Mouse (Mus musculus) thymus, postnatal 0 days (tissue): ENCODE results near the gene Gabpb2. TPM values are rescaled to one million over a fixed set of nuclear protein-coding genes. Genes with fewer than 3 reads are reported as not detected.

Experiments
- DNase-seq: peaks from one replicate; pipeline ENCODE4 v3.0.0-alpha.2; 2015; ENCODE audit warnings: low spot score
- polyA plus RNA-seq: library from polyadenylated mRNA; unstranded; fragments of >200 nt; fragmentation: Nextera tagmentation; extraction: Ambion mirVana; gene quantifications from 2 replicates; pipeline ENCODE4 v1.2.1, GENCODE M21; 2015

The Gabpb2 gene
- polyA plus RNA-seq, 1 experiment from 2014 or later, result 13.8 TPM

DNA sequence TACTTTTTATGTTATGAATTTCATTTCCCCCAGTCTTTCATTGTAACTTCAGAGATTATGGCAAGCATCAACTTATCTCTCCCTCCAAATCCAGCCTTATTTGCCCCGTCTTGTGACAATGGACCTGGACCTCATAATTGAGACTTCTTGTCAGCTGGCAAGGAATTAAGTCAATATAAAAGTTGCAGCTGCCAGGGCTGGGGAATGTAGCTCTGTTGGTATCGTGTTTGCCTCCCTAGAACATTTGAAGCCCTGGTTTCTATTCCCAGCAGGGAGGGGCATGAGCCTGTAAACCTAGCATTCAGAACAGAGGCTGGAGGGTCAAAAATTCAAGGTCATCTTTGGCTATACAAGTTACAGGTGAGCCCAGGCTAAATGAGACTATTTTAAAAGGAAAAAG is 21.9 kb downstream of the Gabpb2 start:
- no peak for DNase-seq

DNA sequence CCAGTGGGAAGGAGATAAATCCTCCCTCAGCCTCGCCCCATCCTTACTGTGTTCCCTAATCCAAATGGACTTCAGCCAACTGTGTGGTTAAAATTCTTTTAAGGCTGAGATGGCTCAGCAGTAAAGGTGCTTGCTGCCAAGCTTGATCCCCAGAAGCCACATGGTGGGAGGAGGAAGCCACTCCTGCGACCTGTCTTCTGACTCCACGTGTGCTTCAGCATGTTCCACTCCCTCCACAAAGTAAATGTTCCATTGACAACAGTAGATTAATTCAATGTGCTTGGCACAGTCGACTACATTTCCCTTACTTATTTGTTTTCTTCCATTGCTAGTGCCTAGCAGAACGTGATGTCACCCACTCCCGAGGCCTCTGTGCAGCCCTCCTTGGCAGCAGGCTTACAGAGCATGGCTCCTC is 23.0 kb downstream of the Gabpb2 start:
- no peak for DNase-seq

DNA sequence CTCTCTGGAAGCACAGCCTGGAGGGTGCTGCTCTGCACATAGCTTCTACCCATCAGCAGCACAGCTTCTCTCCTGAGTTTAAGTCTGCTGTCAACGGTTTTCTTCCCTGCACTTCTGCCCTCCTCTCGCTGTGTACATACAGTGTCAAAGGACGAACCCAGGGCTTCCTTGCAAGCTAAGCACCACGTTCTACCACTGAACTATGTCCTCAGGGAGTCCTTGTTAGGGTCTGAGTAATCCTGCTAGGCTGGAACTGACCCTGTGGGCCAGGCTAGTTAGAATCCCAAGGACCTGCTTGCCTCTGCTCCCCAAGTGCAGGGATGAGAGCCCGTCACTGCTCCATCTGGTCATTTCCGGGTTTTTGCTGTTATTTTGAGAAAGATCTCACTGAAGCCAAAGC is 30.8 kb downstream of the Gabpb2 start:
- DNase-seq, result no peak

DNA sequence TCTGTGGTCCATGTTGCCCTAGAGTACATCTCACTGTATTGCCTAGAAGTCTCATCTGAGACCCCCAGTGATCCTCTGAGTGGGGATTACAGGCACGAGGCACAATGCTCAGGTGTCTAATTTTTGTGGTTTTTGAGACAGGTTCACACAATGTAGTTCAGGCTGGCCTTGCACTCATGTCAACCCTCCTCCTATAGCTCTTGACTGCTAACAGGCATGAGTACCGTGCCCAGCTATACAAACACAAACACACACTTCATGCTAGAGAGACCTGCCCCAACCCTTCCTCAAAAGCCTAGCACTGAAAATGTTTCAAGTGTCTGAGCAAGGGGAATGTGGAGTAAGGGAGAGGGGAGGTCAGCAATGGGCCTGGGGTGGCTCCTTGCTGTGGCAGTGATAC is 31.6 kb downstream of the Gabpb2 start:
- DNase-seq, result no peak

DNA sequence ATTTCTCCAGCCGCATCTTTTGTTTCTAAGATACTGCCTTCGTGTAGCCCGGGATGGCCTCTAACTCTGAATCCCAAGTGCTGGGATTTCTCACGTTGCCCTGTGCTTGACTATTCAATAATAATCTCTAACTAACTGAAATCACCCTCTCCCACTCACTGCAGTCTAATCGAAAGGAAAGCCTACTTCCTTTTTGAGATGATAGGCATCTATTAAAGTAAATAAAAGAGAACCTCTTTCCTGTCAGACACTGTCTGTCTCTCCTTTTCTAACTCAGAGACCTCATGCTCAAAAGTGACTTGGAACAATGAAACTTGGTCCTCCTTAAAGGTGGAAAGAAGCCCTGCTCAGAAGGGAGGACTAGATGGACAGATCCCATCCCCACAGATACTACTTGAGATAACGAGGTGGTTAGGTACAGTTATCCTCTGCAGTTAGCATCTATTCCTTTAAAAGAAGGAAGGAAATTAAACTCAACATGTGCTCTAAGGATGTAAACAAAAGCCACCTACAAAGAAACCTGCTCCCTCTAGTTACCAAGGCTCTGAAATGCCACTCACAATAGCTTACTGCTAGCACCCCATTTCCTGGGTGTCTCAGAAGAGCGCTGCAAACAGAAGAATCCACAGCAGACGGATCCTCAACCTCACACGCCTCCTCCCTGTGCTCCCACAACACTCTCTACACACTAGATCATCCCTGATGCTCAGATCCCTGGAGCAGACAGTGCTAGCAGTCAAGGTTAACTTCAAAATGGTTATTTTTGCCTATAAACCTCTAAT is 32.7 kb downstream of the Gabpb2 start:
- no peak for DNase-seq

DNA sequence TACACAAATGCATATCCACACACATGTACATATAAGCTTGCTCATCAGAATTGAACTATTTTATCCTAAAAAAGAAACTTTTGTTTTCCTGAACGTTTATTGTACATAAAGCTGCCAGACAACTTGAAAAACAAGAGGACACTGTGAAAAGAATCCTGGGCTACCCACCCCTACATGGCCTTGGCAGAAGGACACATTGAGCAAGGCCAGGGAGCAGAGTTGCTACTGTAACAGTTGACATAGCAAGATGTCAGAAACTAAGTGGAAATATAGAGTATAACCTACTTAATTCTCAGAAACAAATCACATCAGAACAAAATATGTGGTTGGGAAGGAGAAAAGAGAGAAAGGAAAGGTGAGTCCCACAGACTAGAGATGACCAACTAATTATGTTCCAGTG is 35.9 kb downstream of the Gabpb2 start:
- no peak for DNase-seq

DNA sequence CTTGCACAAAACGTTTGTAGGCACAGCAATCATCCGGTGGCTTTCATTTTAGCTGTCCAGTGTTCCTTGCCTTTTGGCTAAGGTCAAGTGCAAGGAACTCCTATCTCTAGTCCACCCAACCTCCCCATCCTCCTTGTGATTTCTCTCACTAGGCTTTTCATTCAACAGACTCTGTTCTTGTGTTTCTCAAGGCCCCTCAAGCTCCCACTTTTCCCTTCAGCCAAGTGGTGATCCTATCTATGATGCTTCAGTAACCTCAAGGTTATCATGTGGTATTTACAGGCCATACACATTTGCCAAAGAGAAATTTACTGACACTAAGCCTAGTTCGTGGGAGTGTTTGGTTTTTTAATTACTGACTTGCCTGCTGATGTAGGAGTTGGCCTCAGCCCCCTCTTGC is 37.8 kb downstream of the Gabpb2 start:
- DNase-seq, result no peak

DNA sequence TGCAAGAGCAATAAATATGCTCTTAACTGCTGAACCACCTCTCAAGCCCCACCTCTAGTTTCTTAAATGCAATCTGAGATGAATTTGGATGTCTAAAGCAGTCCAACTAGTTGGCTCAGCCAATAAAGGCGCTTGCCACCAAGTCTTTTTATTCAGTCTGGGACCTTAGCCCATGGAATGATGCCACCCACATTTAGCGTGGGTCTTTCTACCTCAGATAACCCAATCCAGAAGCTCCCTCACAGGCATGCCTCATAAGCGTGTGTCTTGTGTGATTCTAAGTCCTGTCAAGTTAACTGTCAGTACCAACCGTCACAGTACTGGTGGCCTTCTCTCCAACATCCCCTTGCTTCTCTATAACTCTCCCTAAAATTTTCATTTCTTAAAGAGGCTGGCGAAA is 38.8 kb downstream of the Gabpb2 start:
- no peak for DNase-seq

DNA sequence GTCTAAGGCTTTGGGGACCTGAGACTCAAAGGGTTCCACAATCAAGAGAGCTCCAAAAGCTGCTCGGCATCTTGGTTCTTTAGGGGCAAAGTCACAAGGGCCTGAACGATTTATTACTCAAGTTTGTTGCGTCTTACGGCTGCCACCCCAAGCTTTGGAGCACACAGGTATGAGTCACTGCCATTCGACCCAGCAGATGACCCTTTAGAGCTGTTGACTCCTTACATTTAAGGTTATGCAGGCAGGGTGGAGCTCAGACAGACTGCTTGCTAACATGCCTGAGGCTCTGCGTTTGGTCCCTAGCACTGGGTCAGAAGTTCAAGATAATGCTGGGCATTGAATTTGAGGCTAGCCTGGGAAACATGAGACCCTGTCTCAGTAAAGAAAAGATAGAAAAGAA is 40.1 kb downstream of the Gabpb2 start:
- DNase-seq, result no peak

DNA sequence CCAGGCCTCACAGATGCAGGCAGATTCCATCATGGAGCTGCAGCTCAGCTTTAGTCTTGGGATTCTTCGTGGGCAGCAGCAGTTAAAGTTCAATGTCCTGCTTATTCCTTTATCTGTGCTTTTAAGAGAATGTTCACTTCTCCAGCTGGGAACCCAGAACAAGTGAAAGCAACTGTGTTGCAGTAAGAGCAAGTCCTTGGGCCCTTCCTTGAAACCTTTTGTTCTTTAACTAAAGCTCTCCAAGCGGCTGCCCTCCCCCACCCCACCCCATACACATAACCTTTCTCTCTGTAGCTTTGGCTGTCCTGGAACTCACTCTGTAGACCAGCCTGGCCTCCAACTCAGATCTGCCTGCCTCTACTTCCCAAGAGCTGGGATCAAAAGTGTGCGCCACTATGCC is 41.2 kb downstream of the Gabpb2 start:
- DNase-seq, result no peak

DNA sequence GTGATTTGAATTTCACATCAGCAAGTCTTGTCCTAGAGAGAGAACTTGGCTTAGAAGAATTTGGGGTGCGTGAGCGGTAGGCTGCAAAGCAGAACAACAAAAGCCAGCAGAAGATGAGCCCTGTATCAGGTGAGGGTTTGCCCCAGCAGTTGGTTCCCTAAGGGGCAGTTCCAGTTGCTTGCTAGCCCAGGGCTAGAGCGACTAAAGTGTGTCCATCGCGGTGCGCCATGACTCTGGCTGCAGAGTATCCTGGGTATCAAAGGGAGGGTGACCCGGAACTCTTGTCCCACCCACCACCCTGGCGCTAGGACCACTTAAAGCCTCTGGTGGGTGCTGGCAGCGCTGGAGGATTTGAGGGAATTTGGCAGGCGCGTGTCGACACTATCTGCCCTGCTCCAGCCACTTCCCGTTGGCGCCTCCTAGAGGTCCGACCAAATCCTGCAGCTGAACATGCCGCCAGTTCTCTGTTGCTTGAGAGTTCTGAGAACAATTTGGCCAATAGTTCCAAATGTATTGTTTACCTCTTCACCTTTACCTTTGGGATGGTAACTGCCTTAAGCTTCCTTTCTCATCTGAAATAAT is 43.6 kb downstream of the Gabpb2 start:
- DNase-seq, result peak; percentile 82

DNA sequence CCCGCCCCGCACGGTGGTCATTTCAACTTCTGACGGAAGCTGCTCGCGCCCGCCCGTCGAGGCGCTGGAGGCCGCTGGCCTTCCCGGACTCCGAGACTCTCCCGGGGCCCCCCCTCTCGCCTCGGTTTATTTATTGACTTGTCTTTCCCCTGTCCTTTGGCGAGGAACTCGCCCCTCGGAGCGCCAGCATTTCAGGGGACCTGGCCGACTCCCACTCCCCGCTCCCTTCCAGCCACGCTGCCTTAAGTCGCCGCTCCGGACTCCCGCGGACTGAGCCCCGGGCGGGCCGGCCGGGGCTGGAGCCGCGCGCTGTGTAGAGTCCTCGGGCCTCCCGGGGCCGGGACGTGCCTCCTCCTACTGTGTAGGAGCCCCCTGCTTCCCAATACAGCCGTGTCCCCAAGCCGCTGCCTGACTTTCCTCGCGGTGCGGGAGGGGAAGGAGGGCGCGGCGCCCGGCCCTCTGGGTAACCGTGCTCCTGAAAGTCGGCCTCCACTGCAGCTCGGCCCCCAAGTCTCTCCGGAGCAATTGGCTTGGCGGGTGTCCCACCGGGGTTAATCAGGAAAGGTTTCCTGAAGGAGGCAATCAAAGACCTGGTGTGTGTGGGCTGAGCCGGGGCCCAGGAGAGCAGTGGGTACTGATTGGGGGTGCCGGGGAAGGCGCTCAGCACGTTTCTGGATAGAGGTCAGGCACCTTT is 44.3 kb downstream of the Gabpb2 start:
- no peak for DNase-seq

DNA sequence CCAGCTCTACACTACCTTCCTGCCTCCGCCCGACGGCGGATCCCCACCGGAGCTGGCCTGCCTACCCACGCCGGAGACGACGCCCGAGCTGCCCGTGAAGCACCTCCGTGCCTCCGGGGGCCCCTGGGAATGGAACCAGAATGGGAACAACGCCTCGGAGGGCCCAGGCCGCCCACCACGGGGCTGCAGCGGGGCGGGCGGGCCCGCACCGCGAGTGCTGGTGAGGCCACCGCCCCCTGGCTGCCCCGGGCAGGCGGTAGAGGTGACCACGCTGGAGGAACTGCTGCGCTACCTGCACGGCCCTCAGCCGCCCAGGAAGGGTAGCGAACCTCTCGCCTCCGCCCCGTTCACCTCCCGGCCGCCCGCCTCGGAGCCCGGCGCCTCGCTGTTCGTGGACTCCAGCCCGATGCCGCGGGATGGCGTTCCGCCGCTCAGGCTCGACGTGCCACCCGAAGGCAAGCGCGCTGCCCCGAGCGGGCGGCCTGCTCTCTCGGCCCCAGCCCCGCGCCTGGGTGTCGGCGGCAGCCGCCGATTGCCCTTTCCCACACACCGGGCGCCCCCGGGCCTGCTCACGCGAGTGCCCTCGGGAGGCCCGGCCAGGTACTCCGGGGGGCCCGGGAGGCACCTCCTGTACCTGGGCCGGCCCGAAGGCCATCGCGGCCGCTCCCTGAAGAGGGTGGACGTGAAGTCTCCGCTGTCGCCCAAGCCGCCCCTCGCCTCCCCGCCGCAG is 45.0 kb downstream of the Gabpb2 start:
- DNase-seq, result no peak

DNA sequence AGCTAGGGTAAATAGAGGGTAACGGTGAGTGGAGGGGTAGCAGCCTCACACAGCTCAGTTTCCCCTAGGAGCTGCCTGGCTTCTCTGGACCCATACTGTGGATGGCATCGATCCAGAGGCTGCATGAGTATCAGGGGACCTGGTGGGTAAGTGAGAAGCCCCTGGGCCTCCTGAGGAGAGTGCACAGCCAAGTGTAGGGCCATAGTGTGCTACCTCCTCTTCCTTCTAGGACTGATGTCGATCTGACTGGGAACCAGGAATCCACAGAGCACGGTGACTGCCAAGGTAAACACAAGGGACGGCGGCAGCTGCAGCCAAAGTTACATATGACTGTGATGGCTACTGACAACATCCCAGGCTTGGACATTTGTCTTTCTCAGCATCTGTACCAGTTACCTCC is 46.6 kb downstream of the Gabpb2 start:
- DNase-seq, result no peak

DNA sequence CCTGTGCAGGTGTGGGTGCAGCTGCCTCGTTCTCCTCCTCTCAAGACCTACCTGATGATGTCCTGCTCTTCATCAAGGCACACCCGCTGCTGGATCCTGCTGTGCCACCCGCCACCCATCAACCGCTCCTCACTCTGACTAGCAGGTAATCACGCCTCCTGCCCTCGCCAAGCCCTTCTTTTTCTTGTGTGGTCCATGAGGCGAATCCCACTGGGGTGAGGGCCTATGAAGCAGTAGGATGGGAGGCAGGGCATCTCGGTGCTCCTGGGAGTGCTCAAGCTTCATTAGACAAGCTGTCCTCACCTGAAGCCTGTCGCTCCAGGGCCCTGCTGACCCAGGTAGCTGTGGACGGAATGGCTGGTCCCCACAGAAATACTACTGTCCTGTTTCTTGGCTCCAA is 47.7 kb downstream of the Gabpb2 start:
- no peak for DNase-seq

DNA sequence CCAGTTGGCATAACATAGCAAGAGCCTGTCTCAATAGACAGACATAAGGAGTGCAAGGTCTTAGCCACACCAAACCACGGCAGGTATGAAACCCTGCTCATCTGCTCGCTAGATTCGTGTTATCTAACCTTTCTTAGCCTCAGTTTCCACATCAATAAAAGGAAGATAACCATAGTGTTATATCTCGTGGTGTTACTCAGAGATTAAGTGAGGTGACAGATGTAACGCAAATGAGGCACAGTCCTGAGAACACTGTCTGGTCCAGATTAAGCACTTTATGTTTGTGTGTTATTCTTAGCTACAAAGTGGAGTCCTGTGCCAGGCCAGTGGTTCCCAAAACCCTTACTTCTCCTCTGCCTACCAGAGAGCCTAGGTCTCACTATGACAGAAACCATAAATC is 52.9 kb downstream of the Gabpb2 start:
- DNase-seq, result no peak

DNA sequence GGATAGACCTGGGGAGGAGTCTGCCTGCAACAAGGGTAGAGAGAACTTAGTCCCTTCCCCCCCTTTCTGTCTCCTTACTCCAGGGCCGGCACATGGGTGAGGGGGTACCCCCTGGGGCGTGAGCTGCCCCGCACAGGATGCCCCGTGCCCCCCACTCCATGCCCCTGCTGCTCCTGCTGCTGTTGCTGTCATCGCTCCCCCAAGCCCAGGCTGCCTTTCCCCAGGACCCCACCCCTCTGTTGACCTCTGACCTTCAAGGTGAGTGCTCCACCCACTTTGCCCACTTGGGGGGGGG is 53.5 kb downstream of the Gabpb2 start:
- DNase-seq, result no peak

DNA sequence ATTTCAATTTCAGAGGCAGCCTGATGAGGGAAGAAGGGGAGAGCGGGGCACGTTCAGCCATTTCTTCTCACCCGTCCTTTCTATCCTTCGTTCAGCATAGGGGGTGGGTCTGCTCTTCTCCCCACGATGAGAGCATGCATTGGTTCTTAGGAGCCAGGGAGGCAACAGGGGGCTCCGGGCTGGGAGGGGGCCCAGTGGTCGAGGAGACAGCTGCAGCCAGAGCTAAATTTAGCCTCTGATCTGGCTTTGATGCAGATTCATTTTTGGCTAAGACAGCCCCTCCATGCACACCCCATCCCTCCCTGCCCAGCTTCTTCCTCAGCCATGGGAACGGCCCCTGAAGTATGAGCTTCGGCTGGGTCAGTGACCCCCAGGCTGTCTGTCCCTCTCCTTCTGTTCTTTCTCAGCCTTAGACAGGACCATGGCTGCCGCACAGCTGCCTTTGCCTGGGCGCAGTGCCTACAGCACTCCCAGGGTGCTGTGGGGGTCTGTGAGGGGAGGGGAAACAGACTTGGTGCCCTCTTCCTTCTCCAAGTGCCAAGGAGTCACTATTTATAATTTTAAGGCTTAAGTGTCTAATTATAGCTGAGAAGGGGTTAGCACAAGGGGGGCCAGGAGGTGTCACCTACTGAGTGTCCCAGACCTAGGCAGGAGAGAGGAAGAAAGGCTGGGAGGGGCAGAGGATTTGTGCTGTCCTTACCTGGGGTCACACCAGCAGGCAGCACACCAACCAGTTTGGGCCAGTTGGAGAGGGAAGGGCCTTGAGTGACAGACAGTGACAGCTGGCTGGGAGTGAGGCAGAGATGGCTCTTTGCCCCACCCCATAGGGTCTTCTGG is 54.1 kb downstream of the Gabpb2 start:
- no peak for DNase-seq

DNA sequence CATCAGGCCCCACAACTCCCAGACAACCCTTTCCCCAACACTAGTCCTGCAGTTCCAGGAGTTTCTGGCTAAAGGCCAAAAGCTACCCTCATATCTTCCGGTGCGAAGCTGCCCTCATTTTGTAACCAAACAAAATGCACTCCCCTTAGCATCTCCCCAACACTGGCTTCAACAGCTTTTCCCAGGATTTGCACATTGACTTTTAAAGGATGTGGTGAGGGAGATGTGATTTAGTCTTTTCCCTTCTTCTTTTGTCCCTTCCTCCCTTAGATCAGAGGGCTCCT is 55.4 kb downstream of the Gabpb2 start:
- no peak for DNase-seq

DNA sequence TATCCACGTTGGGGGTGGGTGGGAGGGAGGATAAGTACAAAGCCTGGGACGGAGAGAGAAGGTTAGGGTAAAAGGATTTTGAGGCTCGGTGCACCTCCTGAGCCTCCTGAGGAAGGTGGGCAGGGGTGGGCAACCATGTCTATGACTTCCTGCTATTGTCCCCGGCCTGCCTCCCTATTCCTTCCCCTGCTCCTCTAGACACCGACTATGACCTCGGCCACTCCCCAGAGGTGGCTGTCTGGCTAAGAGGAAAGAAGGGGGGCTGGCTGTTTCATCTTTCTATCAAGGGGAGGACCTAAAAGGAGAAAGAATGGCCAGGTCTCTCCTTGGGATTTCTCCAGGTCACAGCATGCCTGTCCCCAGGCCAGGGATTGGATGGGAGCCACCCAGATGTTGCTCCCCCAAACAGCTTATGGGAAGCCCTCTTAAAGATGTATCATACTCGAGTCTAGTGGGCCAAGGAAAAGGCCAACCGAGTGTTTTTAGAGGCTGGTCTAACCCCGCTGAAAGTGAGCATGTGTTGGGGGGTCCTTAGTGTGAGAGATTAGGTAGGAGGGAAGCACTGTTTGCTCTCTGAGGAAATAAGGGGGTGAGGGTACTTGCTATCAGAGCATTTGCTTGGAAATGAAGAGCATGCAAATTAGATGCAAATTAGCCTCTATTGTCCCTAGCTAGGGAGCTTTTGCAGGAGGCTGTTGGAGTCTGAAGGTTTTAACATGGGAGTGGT is 55.9 kb downstream of the Gabpb2 start:
- no peak for DNase-seq

DNA sequence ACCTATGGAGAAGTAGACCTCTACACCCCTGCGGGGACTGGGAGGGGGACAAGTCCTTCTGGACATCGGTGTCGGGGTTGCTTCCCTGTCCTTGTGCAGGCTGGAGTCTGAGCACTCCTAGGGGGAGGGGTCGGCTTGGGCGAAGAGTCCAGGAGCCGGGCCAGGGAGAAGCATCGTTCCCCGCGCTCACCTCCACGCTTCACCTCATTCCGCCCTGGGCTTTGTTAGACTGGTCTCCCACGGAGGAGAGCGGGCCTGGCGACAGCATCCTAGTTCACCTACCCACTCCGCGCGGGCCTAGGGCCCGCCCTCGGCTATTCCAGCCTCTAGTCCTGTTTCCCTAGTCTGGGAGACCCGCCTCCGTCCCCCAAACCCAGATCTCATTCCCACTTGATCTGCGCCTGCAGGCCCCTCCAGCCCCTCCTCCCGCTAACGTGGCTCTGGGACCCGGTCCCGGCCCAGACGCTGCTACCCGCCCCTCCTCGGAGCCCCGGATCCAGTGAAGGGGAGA is 56.6 kb downstream of the Gabpb2 start:
- no peak for DNase-seq
